Comparison of ENCODE assay signal across 8 mouse cellular contexts in genomic region chr8:124663112-124663873, GRCm38 (mm10). TPM values are rescaled to one million over a fixed set of nuclear protein-coding genes. Genes with fewer than 3 reads are reported as not detected.
DNase-seq lines count a peak whose midpoint lies in the region; ATAC-seq and TF ChIP-seq lines count a peak whose summit lies in the region.

Gene 2310022B05Rik (minus strand): TSS chr8:124663369.

- DNase-seq in adrenal gland, postnatal 14 days, result peak; percentile 94
- DNase-seq in embryonic facial prominence, embryonic 10.5 days (ENCODE audit: low spot score), result peak; percentile 94
- DNase-seq in gonadal fat pad, adult 2 months (ENCODE audit: low read depth), result no peak
- peak; percentile 77 to 78 for DNase-seq in left cerebral cortex, postnatal 36 days (ENCODE audit: low spot score in 2 of 2)
- peak; percentile 89 for DNase-seq in midbrain, embryonic 10.5 days (ENCODE audit: low spot score)
- peak; percentile 70 to 77 for DNase-seq in right cerebral cortex, postnatal 36 days (ENCODE audit: low spot score in 2 of 2)
- peak; percentile 90 to 91 for DNase-seq in urinary bladder, postnatal 4 days (ENCODE audit: low spot score in 2 of 2)

- H3K27me3 ChIP-seq in embryonic facial prominence, embryonic 10.5 days (replicated peaks; ENCODE audit: low read depth, poor library complexity, severe bottlenecking), result no peaks in the 10 kb centered on the region
- H3K27me3 ChIP-seq in intestine, postnatal 0 days (replicated peaks; ENCODE audit: control insufficient read depth, insufficient read depth, low read length), result no peaks in the 10 kb centered on the region
- no peaks in the 10 kb centered on the region for H3K27me3 ChIP-seq in midbrain, embryonic 10.5 days (ENCODE audit: low read depth, poor library complexity, severe bottlenecking)

- intact Hi-C loops in left cerebral cortex, postnatal 36 days (cut with DNase I), result loop anchor here (2.0 to 5.0 kb wide), 2 partner anchors 20 to 46 kb away; no protein-coding TSS in a partner anchor

- H3K36me3 ChIP-seq in embryonic facial prominence, embryonic 10.5 days (replicated peaks), result peaks cover 14% of the 10 kb centered on the region
- no peaks in the 10 kb centered on the region for H3K36me3 ChIP-seq in intestine, postnatal 0 days (ENCODE audit: control insufficient read depth, insufficient read depth)
- H3K36me3 ChIP-seq in midbrain, embryonic 10.5 days, result no peaks in the 10 kb centered on the region

- H3K9me3 ChIP-seq in embryonic facial prominence, embryonic 10.5 days, result no peaks in the 10 kb centered on the region
- no peaks in the 10 kb centered on the region for H3K9me3 ChIP-seq in intestine, postnatal 0 days (ENCODE audit: control insufficient read depth)
- no peaks in the 10 kb centered on the region for H3K9me3 ChIP-seq in midbrain, embryonic 10.5 days (replicated peaks)

- peak; percentile 90 for ATAC-seq in intestine, postnatal 0 days

- H3K4me2 ChIP-seq in intestine, postnatal 0 days (replicated peaks; ENCODE audit: low read depth), result peak within 1 kb of the TSS; percentile 93

- TF ChIP-seq CTCF in intestine, postnatal 0 days (IDR thresholded peaks at IDR 0.05; ENCODE audit: low read depth), result peak; percentile 37; the same call in 1 of the 2 replicates

- peaks cover 40% of the 10 kb centered on the region for H3K4me1 ChIP-seq in embryonic facial prominence, embryonic 10.5 days
- peaks cover 8% of the 10 kb centered on the region; the same call in 1 of the 2 replicates for H3K4me1 ChIP-seq in intestine, postnatal 0 days (replicated peaks; ENCODE audit: control insufficient read depth, insufficient read depth, low read length)
- H3K4me1 ChIP-seq in midbrain, embryonic 10.5 days, result peaks cover 43% of the 10 kb centered on the region

- WGBS in embryonic facial prominence, embryonic 10.5 days, result 1% methylated on average over 69 of the region's 69 CpGs
- WGBS in intestine, postnatal 0 days, result 2% methylated on average over 68 of the region's 69 CpGs
- WGBS in midbrain, embryonic 10.5 days, result 1% methylated on average over 66 of the region's 69 CpGs

- peak within 1 kb of the TSS; percentile 75 for H3K4me3 ChIP-seq in embryonic facial prominence, embryonic 10.5 days
- H3K4me3 ChIP-seq in intestine, postnatal 0 days (ENCODE audit: low read depth, low read length), result peak within 1 kb of the TSS; percentile 85
- peak within 1 kb of the TSS; percentile 92 for H3K4me3 ChIP-seq in midbrain, embryonic 10.5 days

- peak within 1 kb of the TSS; percentile 91 for H3K9ac ChIP-seq in intestine, postnatal 0 days (ENCODE audit: low read depth, low read length)

- H3K27ac ChIP-seq in embryonic facial prominence, embryonic 10.5 days (replicated peaks), result peak within 1 kb of the TSS; percentile 92
- H3K27ac ChIP-seq in intestine, postnatal 0 days (ENCODE audit: low read depth, low read length), result peak within 1 kb of the TSS; percentile 87
- peak within 1 kb of the TSS; percentile 89 for H3K27ac ChIP-seq in midbrain, embryonic 10.5 days (replicated peaks)

RNA-seq across cellular contexts. Expression of gene 2310022B05Rik, which starts in this region (rescaled TPM):
- total RNA-seq in adrenal gland, postnatal 14 days (2021), result 38.6 and 39.1 TPM in 2 replicates
- polyA plus RNA-seq in embryonic facial prominence, embryonic 10.5 days (2016; fragmentation: Nextera tagmentation; extraction: Ambion mirVana), result 24.2 and 24.4 TPM in 2 replicates
- polyA plus RNA-seq in gonadal fat pad, adult 2 months (2012; rRNA removed), result 25.8 and 32.1 TPM in 2 replicates
- polyA plus RNA-seq in intestine, postnatal 0 days (2015; fragmentation: Nextera tagmentation; extraction: Ambion mirVana), result 22.1 and 22.6 TPM in 2 replicates
- 10 to 100 TPM; 52.3 to 58.1 TPM for total RNA-seq in left cerebral cortex, postnatal 36 days (2021)
- polyA plus RNA-seq in midbrain, embryonic 10.5 days (2016; fragmentation: Nextera tagmentation; extraction: Ambion mirVana), result 17.5 and 17.7 TPM in 2 replicates
